Mouse (Mus musculus) liver, embryonic 13.5 days (tissue): ENCODE data around the gene Gcn1l1. TPM values are rescaled to one million over a fixed set of nuclear protein-coding genes. Genes with fewer than 3 reads are reported as not detected.

Experiments used
- ATAC-seq: fragments of 200-750 bp; cut with Nextera tagmentation; 2 replicates; pipeline ENCODE4 v1.8.0; 2017; ENCODE audit warnings: low read depth, mild to moderate bottlenecking, moderate number of reproducible peaks, moderate library complexity
- DNase-seq: peaks from one replicate; pipeline ENCODE4 v3.0.0; 2022
- H3K27ac ChIP-seq: fragments of 300-500 bp; sonication (generic); 2 replicates; pipeline ENCODE4 v1.5.1; 2015; ENCODE audit warnings: moderate library complexity, mild to moderate bottlenecking, inconsistent platforms
- H3K27me3 ChIP-seq: fragments of 300-500 bp; sonication (generic); 2 replicates; pipeline ENCODE4 v1.6.1; 2015; ENCODE audit warnings: mild to moderate bottlenecking, inconsistent platforms
- H3K36me3 ChIP-seq: fragments of 300-500 bp; sonication (generic); 2 replicates; pipeline ENCODE4 v1.6.1; 2015; ENCODE audit warnings: mild to moderate bottlenecking, inconsistent platforms
- H3K4me1 ChIP-seq: fragments of 300-500 bp; sonication (generic); replicated peaks from 2 replicates; pipeline ENCODE4 v1.6.1; 2015; ENCODE audit warnings: inconsistent platforms
- H3K4me2 ChIP-seq: fragments of 300-500 bp; sonication (generic); 2 replicates; pipeline ENCODE4 v1.6.1; 2015; ENCODE audit warnings: inconsistent platforms, mild to moderate bottlenecking, moderate library complexity
- H3K4me3 ChIP-seq: fragments of 300-500 bp; sonication (generic); replicated peaks from 2 replicates; pipeline ENCODE4 v1.5.1; 2015; ENCODE audit warnings: mild to moderate bottlenecking, inconsistent platforms
- H3K9ac ChIP-seq: fragments of 300-500 bp; sonication (generic); 2 replicates; pipeline ENCODE4 v1.6.1; 2015; ENCODE audit warnings: mild to moderate bottlenecking, inconsistent platforms
- H3K9me3 ChIP-seq: fragments of 300-500 bp; sonication (generic); replicated peaks from 2 replicates; pipeline ENCODE4 v1.6.1; 2016; ENCODE audit warnings: inconsistent platforms
- WGBS: fragments of 180-500 bp; shearing (Covaris S2); methylation state at CpG from one replicate; pipeline ENCODE4 v1.1.7; 2015; ENCODE audit not compliant: insufficient replicate concordance; 5-methylcytosine and 5-hydroxymethylcytosine counted together
- polyA plus RNA-seq: library from polyadenylated mRNA; unstranded; fragments of >200 nt; fragmentation: Nextera tagmentation; extraction: Ambion mirVana; gene quantifications from 2 replicates; pipeline ENCODE4 v1.2.1, GENCODE M21; 2015

The Gcn1l1 gene
- polyA plus RNA-seq, 1 experiment from 2014 or later: 18.7 TPM

DNA sequence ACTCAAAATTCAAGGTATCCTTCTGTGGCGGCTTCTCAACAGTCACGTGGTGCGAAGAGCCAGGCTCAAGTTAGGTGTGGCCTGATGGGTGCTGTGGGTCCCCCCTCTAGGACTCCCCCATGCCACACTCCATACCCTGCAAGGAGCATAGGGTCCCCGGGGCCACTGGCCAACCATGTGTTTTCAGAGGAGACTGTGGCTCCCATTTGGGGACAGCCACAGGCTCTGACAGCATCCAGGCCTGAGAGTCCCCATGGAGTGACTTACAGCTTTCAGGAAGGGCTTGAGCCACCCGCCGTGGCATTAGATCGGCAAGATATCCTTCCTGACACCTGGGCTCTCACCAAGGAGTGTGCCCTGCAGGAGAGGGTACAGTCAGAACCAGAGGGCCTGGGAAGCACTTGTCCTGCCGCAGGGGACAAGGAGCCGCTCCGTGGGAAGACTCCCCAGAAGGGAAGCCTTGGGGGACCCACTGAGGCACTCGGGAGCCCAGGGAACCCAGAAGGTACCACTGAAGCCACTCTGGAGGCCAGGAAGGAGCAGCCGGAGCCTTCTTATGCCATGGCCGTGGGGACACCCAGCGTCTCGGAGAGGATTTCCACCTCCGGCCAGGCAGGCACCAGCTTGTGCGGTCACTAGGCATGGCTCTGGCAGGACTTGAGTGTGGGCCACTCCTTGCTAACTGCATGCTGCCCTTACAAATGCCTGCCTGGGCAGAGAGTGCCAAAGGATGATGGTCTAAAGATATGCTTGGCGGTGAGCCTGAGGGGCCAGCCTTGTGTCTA, 16.4 kb upstream of the Gcn1l1 start:
- no peak for ATAC-seq
- no peaks in the 10 kb centered on the region for H3K27me3 ChIP-seq
- no peak overlapping the region for H3K4me3 ChIP-seq
- H3K4me2 ChIP-seq: no peak overlapping the region
- 85% methylated on average over 18 of the region's 18 CpGs for WGBS
- no peak overlapping the region for H3K9ac ChIP-seq
- H3K4me1 ChIP-seq: peaks cover 16% of the 10 kb centered on the region
- DNase-seq: no peak
- no peaks in the 10 kb centered on the region for H3K9me3 ChIP-seq
- H3K27ac ChIP-seq: no peak overlapping the region
- peaks cover 76% of the 10 kb centered on the region for H3K36me3 ChIP-seq

DNA sequence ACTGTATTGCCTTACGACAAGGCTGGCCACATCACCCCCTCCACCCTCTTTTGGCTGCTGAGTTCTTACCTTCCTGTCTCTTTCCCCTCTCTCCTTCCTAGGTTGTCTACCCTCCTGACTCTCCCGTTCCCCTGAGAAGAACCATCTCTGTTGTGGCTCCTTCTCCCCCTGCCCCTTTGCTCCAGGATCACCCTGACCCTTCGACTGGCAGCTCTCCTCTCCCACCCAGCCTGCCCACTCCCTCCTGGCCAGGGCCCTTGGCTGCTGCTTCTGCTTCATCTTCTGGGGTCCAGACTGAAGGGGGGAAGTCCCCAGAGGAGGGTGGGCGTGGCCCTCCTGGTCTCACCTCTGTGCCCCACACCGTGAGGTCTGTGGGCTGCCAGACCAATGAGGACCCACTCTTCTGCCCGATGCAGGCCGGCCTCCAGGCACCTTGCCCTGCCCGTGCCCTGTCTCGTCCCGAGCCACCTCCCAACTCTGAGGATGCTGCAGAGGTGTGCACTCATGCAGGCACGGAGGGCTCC, 14.5 kb upstream of the Gcn1l1 start:
- Histone ChIP-seq H3K36me3 (peaks cover 78% of the 10 kb centered on the region), H3K27me3 (no peaks in the 10 kb centered on the region), H3K4me3 (no peak overlapping the region), H3K4me2 (no peak overlapping the region), H3K4me1 (peaks cover 1% of the 10 kb centered on the region; the same call in 1 of the 2 replicates), H3K9me3 (no peaks in the 10 kb centered on the region), H3K9ac (no peak overlapping the region), H3K27ac (no peak overlapping the region)
- 72% methylated on average over 11 of the region's 11 CpGs for WGBS
- no peak for DNase-seq
- ATAC-seq: no peak

- Histone ChIP-seq H3K27ac (no peak overlapping the region), H3K4me1 (peaks cover 9% of the 10 kb centered on the region)
- ATAC-seq: no peak
Measured at GRCm38 (mm10) chr5:115551386-115551785, 13.7 kb upstream of the Gcn1l1 start.

GRCm38 (mm10) chr5:115551799-115552198, 13.3 kb upstream of the Gcn1l1 start:
- ATAC-seq (no peak), DNase-seq (no peak)
- H3K36me3 ChIP-seq: peaks cover 68% of the 10 kb centered on the region
- H3K9me3 ChIP-seq: no peaks in the 10 kb centered on the region
- H3K9ac ChIP-seq: no peak overlapping the region
- H3K4me2 ChIP-seq: no peak overlapping the region
- no peak overlapping the region for H3K4me3 ChIP-seq
- WGBS: 86% methylated on average over 13 of the region's 13 CpGs
- H3K4me1 ChIP-seq: peaks cover 10% of the 10 kb centered on the region
- no peaks in the 10 kb centered on the region for H3K27me3 ChIP-seq
- no peak overlapping the region for H3K27ac ChIP-seq

More at GRCm38 (mm10) chr5:115551386-115551785, 13.7 kb upstream of the Gcn1l1 start:
- H3K27me3 ChIP-seq: no peaks in the 10 kb centered on the region
- H3K9me3 ChIP-seq: no peaks in the 10 kb centered on the region
- 76% methylated on average over 12 of the region's 12 CpGs for WGBS
- DNase-seq: no peak
- no peak overlapping the region for H3K9ac ChIP-seq
- peaks cover 72% of the 10 kb centered on the region for H3K36me3 ChIP-seq
- H3K4me2 ChIP-seq: no peak overlapping the region
- no peak overlapping the region for H3K4me3 ChIP-seq

DNA sequence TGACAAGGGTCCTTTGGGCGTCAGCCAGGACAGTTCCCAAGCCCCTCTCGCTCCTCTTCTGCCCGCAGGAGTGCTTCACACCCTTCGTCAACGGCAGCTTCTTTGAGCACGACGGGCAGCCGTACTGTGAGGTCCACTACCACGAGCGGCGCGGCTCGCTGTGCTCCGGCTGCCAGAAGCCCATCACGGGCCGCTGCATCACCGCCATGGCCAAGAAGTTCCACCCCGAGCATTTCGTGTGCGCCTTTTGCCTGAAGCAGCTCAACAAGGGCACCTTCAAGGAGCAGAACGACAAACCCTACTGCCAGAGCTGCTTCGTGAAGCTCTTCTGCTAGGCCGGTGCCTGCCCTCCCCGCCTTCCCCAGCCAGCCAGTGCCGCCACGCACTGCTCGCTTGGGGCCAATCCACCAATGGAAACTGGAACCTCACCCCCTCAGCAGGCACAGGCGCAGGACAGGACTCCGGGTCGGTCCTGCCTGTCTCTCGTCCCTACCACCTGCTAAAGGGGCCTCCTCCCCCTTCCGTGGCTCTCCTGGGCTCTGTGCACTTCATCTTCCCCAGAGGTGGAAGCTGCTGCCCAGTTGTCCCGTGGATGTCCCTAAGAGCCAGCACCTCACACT, 11.1 kb upstream of the Gcn1l1 start:
- Histone ChIP-seq H3K27ac (no peak overlapping the region), H3K9ac (no peak overlapping the region), H3K4me2 (no peak overlapping the region), H3K4me3 (no peak overlapping the region), H3K36me3 (peaks cover 48% of the 10 kb centered on the region), H3K27me3 (no peaks in the 10 kb centered on the region), H3K4me1 (peaks cover 18% of the 10 kb centered on the region), H3K9me3 (no peaks in the 10 kb centered on the region)
- DNase-seq: no peak
- ATAC-seq: no peak
- 87% methylated on average over 33 of the region's 33 CpGs for WGBS

DNA sequence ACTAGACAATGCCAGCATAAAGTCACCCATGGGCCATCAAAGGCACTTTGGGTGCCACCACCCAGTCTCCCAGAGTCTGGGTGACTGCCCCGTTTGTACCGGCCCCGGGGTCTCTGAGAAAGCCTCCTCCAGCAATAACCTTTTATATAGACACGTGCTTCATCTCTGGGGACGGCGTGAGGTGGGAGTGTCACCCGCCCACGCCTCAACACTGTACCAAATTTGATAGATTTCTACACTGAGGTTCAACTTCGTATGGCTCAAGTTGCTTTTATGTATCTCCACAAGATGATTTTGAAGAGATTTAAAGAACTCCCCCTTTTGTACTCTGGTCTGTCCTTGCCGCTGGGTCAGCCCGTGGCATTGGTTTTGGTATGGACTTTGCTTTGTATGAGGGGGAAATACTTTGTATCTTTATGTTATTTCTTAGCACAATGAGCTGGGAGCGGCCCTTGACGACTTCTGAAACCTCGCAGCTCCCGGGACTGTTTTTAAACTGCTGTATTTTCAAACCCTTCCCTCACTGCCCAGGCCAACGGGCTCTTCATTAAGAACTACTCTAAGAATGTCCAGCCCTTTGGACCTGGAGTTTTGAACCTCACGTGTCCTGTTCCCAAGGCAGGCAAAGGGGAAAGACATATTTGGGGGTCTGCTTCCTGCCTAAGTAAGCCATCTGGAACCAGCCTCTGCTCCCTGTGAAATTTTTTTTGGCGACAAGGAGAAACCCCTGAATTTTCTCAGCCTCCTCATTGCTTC, 10.3 kb upstream of the Gcn1l1 start:
- Histone ChIP-seq H3K9me3 (no peaks in the 10 kb centered on the region), H3K9ac (no peak overlapping the region), H3K4me3 (no peak overlapping the region), H3K4me2 (no peak overlapping the region), H3K4me1 (peaks cover 19% of the 10 kb centered on the region), H3K27ac (no peak overlapping the region), H3K36me3 (peaks cover 42% of the 10 kb centered on the region), H3K27me3 (no peaks in the 10 kb centered on the region)
- no peak for ATAC-seq
- 81% methylated on average over 18 of the region's 18 CpGs for WGBS
- DNase-seq: no peak

DNA sequence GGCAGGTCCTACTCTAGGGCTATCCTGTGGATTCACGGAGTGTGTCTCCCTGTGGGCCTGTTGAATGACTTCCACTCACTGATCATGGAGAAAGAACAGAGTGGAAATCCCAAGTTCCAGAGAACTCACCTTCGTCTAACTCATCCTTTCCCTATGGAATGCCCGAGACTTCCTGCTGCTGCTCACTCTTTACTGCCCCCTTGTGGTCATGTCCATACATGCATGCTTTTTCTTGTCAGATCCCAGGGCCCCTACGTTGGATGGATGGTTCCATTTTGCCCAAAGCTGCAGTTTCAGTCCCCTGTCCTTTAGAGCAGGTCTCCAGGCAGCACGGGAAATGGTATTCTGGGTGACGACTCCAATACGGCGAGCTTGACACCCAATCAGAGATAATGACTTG, 8.8 kb upstream of the Gcn1l1 start:
- peak; percentile 68 for DNase-seq
- 11% methylated on average over 8 of the region's 8 CpGs for WGBS
- H3K4me2 ChIP-seq: no peak overlapping the region

GRCm38 (mm10) chr5:115558182-115558794, 6.8 kb upstream of the Gcn1l1 start:
- Histone ChIP-seq H3K4me3 (no peak overlapping the region), H3K4me2 (no peak overlapping the region), H3K4me1 (peaks cover 50% of the 10 kb centered on the region), H3K27me3 (no peaks in the 10 kb centered on the region), H3K27ac (no peak overlapping the region), H3K9me3 (no peaks in the 10 kb centered on the region), H3K9ac (no peak overlapping the region), H3K36me3 (peaks cover 50% of the 10 kb centered on the region)
- ATAC-seq: no peak
- no peak for DNase-seq
- WGBS: 74% methylated on average over 14 of the region's 14 CpGs

More for the DNA sequence above, 8.8 kb upstream of the Gcn1l1 start:
- ATAC-seq: no peak
- no peaks in the 10 kb centered on the region for H3K27me3 ChIP-seq
- H3K9me3 ChIP-seq: no peaks in the 10 kb centered on the region
- H3K36me3 ChIP-seq: peaks cover 50% of the 10 kb centered on the region
- H3K4me1 ChIP-seq: peaks cover 30% of the 10 kb centered on the region
- no peak overlapping the region for H3K9ac ChIP-seq
- H3K27ac ChIP-seq: no peak overlapping the region
- no peak overlapping the region for H3K4me3 ChIP-seq

DNA sequence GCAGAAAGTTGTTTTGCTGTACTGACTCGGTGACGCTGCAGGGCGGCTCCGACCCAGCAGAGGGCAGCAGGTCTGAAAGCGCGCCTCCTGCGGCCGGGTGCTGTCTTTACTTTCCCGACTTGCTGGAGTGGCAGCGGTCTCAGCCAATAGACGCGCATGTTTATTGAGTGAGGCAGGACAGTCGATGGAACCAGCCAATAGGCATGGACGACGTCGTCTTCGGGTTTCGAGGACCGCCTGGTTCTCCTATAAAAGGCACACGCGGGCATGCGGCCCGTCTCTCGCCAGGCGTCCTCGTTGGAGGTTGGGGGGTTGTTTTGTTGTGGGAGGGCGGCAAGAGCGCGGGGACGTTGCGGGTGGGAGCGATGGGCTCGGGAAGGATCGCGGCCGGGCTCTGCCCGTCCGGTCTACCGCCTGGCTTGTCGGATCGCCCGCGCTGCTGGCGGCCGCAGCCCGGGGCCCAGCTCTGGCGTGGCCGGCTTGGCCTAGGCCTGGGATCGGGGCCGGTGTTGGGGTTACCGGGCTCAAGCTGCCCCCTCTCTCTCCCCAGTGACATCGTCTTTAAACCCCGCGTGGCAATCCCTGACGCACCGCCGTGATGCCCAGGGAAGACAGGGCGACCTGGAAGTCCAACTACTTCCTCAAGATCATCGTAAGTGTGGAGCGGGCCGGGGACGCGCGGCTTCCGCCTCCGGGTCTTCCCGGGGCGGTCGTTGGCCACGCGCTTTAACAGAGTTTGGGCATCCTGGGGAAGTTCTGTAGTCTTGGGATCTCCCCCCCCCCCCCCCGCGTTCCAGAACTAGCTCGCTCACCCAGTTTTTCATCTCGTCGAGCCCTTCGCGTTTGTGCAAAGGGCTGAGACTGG, 5.6 kb upstream of the Gcn1l1 start, which contains the start of gene Rplp0:
TSS of gene Rplp0 (plus strand) at position 231 of the 865 bp plus-strand sequence.
- H3K4me2 ChIP-seq: peak within 1 kb of the TSS; percentile 93
- H3K4me1 ChIP-seq: peaks cover 61% of the 10 kb centered on the region
- DNase-seq (peak; percentile 99), ATAC-seq (peak; percentile 96)
- H3K36me3 ChIP-seq: peaks cover 49% of the 10 kb centered on the region
- H3K27ac ChIP-seq: peak within 1 kb of the TSS; percentile 90
- no peaks in the 10 kb centered on the region for H3K27me3 ChIP-seq
- WGBS: under 1% methylated on average over 78 of the region's 78 CpGs
- no peaks in the 10 kb centered on the region for H3K9me3 ChIP-seq
- H3K4me3 ChIP-seq: peak within 1 kb of the TSS; percentile 92
- peak within 1 kb of the TSS; percentile 99 for H3K9ac ChIP-seq

DNA sequence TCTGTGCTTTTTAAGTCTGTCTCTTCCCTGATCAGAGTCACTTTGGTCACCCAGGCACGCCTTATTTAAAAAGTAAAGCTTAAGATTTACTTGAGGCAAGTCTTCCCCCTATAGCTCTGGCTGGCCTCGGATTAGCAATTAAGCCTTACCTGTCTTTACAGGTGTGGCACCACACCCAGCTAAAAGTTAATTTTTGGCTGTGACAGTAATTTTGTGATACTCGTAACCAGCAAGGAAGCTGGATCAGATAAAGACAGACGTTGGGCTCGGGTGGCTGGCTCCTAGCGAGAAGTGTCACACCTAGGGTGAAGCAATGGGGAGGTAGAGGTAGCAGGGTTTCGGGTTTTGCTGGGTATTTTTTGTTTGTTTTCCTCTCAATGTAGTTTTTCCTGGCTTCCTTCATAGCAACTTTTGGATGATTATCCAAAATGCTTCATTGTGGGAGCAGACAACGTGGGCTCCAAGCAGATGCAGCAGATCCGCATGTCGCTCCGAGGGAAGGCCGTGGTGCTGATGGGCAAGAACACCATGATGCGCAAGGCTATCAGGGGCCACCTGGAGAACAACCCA, 4.6 kb upstream of the Gcn1l1 start:
- peak; percentile 45 for DNase-seq
- Histone ChIP-seq H3K9me3 (no peaks in the 10 kb centered on the region), H3K4me1 (peaks cover 67% of the 10 kb centered on the region), H3K27me3 (no peaks in the 10 kb centered on the region), H3K4me3 (peak overlapping the region; percentile 92), H3K9ac (peak overlapping the region; percentile 99), H3K36me3 (peaks cover 41% of the 10 kb centered on the region), H3K27ac (peak overlapping the region; percentile 90), H3K4me2 (peak overlapping the region; percentile 93)
- WGBS: 15% methylated on average over 13 of the region's 13 CpGs
- ATAC-seq: no peak
